ENCODE assay signal across 22 mouse cellular contexts in genomic region chr2:64164398-64164797, GRCm38 (mm10).
"Had no signal": no experiment of that assay in that cellular context is flagged by ENCODE, and none has a peak within 500 bp of the region (broad histone marks: within the 10 kb centered on the region; RNA-seq: fewer than 3 reads in every experiment).

No protein-coding gene starts in this region.

- H3K27ac ChIP-seq: heart, adult 2 months; heart, embryonic 13.5 days; heart, embryonic 15.5 days; hindbrain, embryonic 13.5 days; hindbrain, embryonic 15.5 days; hindbrain, postnatal 0 days; limb, embryonic 13.5 days; limb, embryonic 15.5 days; liver, embryonic 12.5 days; liver, embryonic 14.5 days had no signal

- H3K36me3 ChIP-seq: heart, embryonic 13.5 days; heart, embryonic 15.5 days; hindbrain, embryonic 13.5 days; hindbrain, embryonic 15.5 days; limb, embryonic 13.5 days; limb, embryonic 15.5 days; liver, embryonic 12.5 days had no signal

- ATAC-seq: forebrain, postnatal 0 days; hindbrain, postnatal 0 days; intestine, embryonic 16.5 days; liver, embryonic 12.5 days had no signal

- DNase-seq: forebrain, postnatal 0 days; gastrocnemius, postnatal 14 days; gastrocnemius, postnatal 36 days; heart, adult 11 months; heart, adult 2 months; heart, postnatal 14 days; heart, postnatal 36 days; kidney, adult 18-20 months; layer of hippocampus, adult 9-11 months; layer of hippocampus, postnatal 36 days; left cerebral cortex, postnatal 4 days had no signal

- H3K4me1 ChIP-seq: heart, embryonic 13.5 days; heart, embryonic 15.5 days; hindbrain, embryonic 13.5 days; hindbrain, embryonic 15.5 days; limb, embryonic 13.5 days; limb, embryonic 15.5 days; liver, embryonic 12.5 days had no signal

- H3K9ac ChIP-seq: forebrain, postnatal 0 days; heart, embryonic 13.5 days; heart, embryonic 15.5 days; hindbrain, embryonic 13.5 days; hindbrain, embryonic 15.5 days; limb, embryonic 13.5 days; limb, embryonic 15.5 days; liver, embryonic 12.5 days; liver, embryonic 14.5 days had no signal

- H3K9me3 ChIP-seq: heart, embryonic 13.5 days; heart, embryonic 15.5 days; hindbrain, embryonic 13.5 days; hindbrain, embryonic 15.5 days; limb, embryonic 13.5 days; limb, embryonic 15.5 days; liver, embryonic 12.5 days had no signal

- H3K4me3 ChIP-seq: heart, adult 2 months; heart, embryonic 13.5 days; heart, embryonic 15.5 days; hindbrain, embryonic 13.5 days; hindbrain, embryonic 15.5 days; limb, embryonic 13.5 days; limb, embryonic 15.5 days; liver, embryonic 12.5 days had no signal

- H3K27me3 ChIP-seq: heart, embryonic 13.5 days; heart, embryonic 15.5 days; hindbrain, embryonic 13.5 days; hindbrain, embryonic 15.5 days; liver, embryonic 12.5 days had no signal

- H3K4me2 ChIP-seq: heart, embryonic 11.5 days; heart, embryonic 13.5 days; heart, embryonic 15.5 days; hindbrain, embryonic 13.5 days; hindbrain, embryonic 15.5 days; limb, embryonic 13.5 days; limb, embryonic 15.5 days; liver, embryonic 12.5 days had no signal
